Mouse (Mus musculus): ENCODE measurements at regions not wholly inside any gene's neighbourhood (a gene's known extent, or its start where the extent isn't known, plus 50 kb on each side); places are given as distances from the start of the nearest gene placed in this dataset.

DNA sequence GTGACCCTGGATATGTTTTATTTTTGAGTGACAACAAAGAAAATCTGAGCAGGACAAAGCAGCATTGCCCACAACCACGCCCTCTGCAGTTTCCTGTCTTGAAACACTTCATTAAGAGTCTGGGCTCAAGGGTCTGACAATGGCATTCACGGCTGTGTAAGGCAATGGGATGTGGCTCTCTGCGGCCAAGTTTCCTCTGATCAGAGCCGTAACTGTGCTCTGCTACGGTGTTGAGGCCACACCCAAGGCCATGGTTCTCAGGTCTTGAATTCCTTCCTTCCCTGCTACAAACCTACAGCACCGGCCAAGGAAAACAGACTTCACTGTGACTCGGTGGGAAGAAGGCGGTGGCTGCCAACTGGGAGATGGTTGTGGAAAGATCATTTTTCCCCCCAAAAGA is 108.4 kb upstream of the Sox5 start:
- H3K27me3 ChIP-seq (ENCODE audit: control insufficient read depth, insufficient read depth, low read length) = no peaks in the 10 kb centered on the region
- H3K4me2 ChIP-seq (replicated peaks; ENCODE audit: low read depth, low read length, severe bottlenecking) = no peak overlapping the region; the same call in 1 of the 2 replicates
- DNase-seq (ENCODE audit: low spot score) (peak; percentile 53), ATAC-seq (ENCODE audit: low FRiP score, low read depth) (0 out of 2 replicates have a peak, but pooled peaks have one; percentile 6)
- no peak overlapping the region for H3K9ac ChIP-seq (ENCODE audit: low read depth, low read length, severe bottlenecking)
- WGBS = 48% methylated on average over 8 of the region's 8 CpGs
- no peak overlapping the region for H3K4me3 ChIP-seq (replicated peaks; ENCODE audit: low read length)
- H3K36me3 ChIP-seq (ENCODE audit: control insufficient read depth, insufficient read depth, low read length) = no peaks in the 10 kb centered on the region
- TF ChIP-seq POLR2A (IDR thresholded peaks at IDR 0.05; ENCODE audit: borderline replicate concordance, extremely low read depth, insufficient read depth, insufficient read length) = no peak
- H3K27ac ChIP-seq (replicated peaks; ENCODE audit: low read depth, low read length) = peak overlapping the region; percentile 55
- H3K4me1 ChIP-seq (ENCODE audit: control insufficient read depth, insufficient read depth, low read length) = peaks cover 5% of the 10 kb centered on the region; the same call in 1 of the 2 replicates
- no peaks in the 10 kb centered on the region for H3K9me3 ChIP-seq (ENCODE audit: control insufficient read depth, low read length)

DNA sequence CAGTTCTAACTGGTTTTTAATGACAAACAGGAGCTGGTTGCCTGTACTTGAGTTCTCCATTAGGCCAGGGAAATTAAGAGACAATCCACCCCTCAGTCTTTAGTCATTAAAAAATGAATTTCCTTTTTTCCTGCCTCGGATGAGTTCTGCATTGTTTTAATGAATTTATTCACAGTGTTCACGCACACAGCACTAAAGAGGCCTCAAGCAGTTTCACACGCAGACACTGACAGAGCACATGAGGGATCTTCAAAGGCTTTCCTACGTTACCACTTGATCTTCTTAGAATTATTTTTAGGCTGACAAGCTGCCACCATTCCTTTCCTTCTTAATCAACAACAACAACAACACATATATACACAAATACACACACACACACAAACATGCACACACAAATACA is 101.3 kb upstream of the Sox5 start:
- Histone ChIP-seq H3K9me3 (ENCODE audit: control insufficient read depth, low read length) (no peaks in the 10 kb centered on the region), H3K4me3 (replicated peaks; ENCODE audit: low read length) (no peak overlapping the region), H3K4me2 (replicated peaks; ENCODE audit: low read depth, low read length, severe bottlenecking) (no peak overlapping the region), H3K9ac (ENCODE audit: low read depth, low read length, severe bottlenecking) (no peak overlapping the region), H3K4me1 (ENCODE audit: control insufficient read depth, insufficient read depth, low read length) (no peaks in the 10 kb centered on the region), H3K27ac (replicated peaks; ENCODE audit: low read depth, low read length) (no peak overlapping the region), H3K36me3 (ENCODE audit: control insufficient read depth, insufficient read depth, low read length) (no peaks in the 10 kb centered on the region), H3K27me3 (ENCODE audit: control insufficient read depth, insufficient read depth, low read length) (no peaks in the 10 kb centered on the region)
- ATAC-seq (ENCODE audit: low FRiP score, low read depth) (no peak), DNase-seq (ENCODE audit: low spot score) (no peak)
- no peak for TF ChIP-seq POLR2A (IDR thresholded peaks at IDR 0.05; ENCODE audit: borderline replicate concordance, extremely low read depth, insufficient read depth, insufficient read length)
- WGBS = 45% methylated on average over 4 of the region's 4 CpGs

DNA sequence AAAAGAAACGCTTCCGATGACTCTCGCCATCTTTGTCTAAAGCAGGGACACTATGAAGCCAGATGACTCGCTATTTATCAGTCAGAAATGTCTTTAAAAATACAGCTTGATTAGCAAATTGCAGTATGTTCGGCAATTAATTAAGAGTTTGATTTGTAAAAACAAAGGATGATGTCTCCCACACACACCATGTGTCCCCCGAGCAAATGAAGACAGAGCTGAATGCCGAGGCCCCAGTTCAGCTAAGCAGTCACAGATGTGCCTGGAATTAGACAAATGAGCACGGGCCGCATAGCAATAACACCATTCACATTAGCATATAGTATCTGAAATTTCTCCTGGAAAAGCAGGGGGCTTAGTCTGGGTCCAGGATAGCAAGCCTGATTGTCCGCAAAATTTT is 98.3 kb upstream of the Sox5 start:
- DNase-seq (ENCODE audit: low spot score) (no peak), ATAC-seq (ENCODE audit: low FRiP score, low read depth) (no peak)
- no peak for TF ChIP-seq POLR2A (IDR thresholded peaks at IDR 0.05; ENCODE audit: borderline replicate concordance, extremely low read depth, insufficient read depth, insufficient read length)
- no peak overlapping the region for H3K4me3 ChIP-seq (replicated peaks; ENCODE audit: low read length)
- no peaks in the 10 kb centered on the region for H3K9me3 ChIP-seq (ENCODE audit: control insufficient read depth, low read length)
- H3K4me1 ChIP-seq (ENCODE audit: control insufficient read depth, insufficient read depth, low read length) = no peaks in the 10 kb centered on the region
- H3K27ac ChIP-seq (replicated peaks; ENCODE audit: low read depth, low read length) = no peak overlapping the region
- no peaks in the 10 kb centered on the region for H3K27me3 ChIP-seq (ENCODE audit: control insufficient read depth, insufficient read depth, low read length)
- no peak overlapping the region for H3K9ac ChIP-seq (ENCODE audit: low read depth, low read length, severe bottlenecking)
- no peak overlapping the region for H3K4me2 ChIP-seq (replicated peaks; ENCODE audit: low read depth, low read length, severe bottlenecking)
- WGBS = 73% methylated on average over 10 of the region's 10 CpGs
- H3K36me3 ChIP-seq (ENCODE audit: control insufficient read depth, insufficient read depth, low read length) = no peaks in the 10 kb centered on the region

DNA sequence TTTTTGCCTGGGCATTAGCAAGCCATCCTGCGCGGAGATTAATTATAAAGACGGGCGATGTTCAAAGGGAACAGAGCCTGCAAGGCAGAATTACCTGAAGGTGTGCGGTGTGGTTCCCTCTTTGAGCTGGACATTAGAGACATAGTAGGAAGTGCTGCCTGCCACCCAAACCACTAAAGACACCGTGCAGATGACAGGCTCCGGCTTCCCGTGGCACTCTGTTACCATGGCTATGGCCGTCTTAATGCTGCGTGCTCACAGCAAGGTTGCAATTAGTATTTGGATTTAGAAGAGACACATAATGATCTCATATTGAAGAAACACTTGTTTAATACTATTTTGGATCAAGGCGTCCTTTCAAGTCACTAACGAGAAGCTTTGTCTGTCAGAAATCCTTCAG is 95.0 kb upstream of the Sox5 start:
- Histone ChIP-seq H3K9ac (ENCODE audit: low read depth, low read length, severe bottlenecking) (no peak overlapping the region), H3K4me1 (ENCODE audit: control insufficient read depth, insufficient read depth, low read length) (no peaks in the 10 kb centered on the region), H3K9me3 (ENCODE audit: control insufficient read depth, low read length) (no peaks in the 10 kb centered on the region), H3K36me3 (ENCODE audit: control insufficient read depth, insufficient read depth, low read length) (no peaks in the 10 kb centered on the region), H3K4me2 (replicated peaks; ENCODE audit: low read depth, low read length, severe bottlenecking) (no peak overlapping the region), H3K27ac (replicated peaks; ENCODE audit: low read depth, low read length) (no peak overlapping the region), H3K4me3 (replicated peaks; ENCODE audit: low read length) (no peak overlapping the region), H3K27me3 (ENCODE audit: control insufficient read depth, insufficient read depth, low read length) (no peaks in the 10 kb centered on the region)
- WGBS = 61% methylated on average over 12 of the region's 12 CpGs
- TF ChIP-seq POLR2A (IDR thresholded peaks at IDR 0.05; ENCODE audit: borderline replicate concordance, extremely low read depth, insufficient read depth, insufficient read length) = no peak
- DNase-seq (ENCODE audit: low spot score) = no peak
- ATAC-seq (ENCODE audit: low FRiP score, low read depth) = no peak

DNA sequence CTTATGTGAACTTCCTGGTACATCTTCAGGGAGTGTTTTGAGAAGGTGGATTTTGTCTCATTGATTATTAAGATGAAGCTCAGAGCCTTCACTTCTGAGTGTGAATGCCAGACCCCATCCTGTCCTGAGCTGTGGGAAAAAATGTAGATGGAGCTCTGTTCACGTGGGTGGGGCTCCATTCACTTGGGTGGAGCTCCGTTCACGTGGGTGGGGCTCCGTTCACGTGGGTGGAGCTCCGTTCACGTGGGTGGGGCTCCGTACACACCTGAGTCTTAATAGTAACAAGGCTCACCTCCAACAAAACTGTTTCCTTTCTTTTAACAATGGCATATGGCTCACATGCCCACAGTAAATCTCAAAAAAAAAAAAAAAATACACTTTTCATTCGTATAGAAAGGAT is 94.1 kb upstream of the Sox5 start:
- Histone ChIP-seq H3K4me3 (replicated peaks; ENCODE audit: low read length) (no peak overlapping the region), H3K27ac (replicated peaks; ENCODE audit: low read depth, low read length) (no peak overlapping the region), H3K4me1 (ENCODE audit: control insufficient read depth, insufficient read depth, low read length) (no peaks in the 10 kb centered on the region), H3K27me3 (ENCODE audit: control insufficient read depth, insufficient read depth, low read length) (no peaks in the 10 kb centered on the region), H3K36me3 (ENCODE audit: control insufficient read depth, insufficient read depth, low read length) (no peaks in the 10 kb centered on the region), H3K4me2 (replicated peaks; ENCODE audit: low read depth, low read length, severe bottlenecking) (no peak overlapping the region), H3K9me3 (ENCODE audit: control insufficient read depth, low read length) (no peaks in the 10 kb centered on the region), H3K9ac (ENCODE audit: low read depth, low read length, severe bottlenecking) (no peak overlapping the region)
- DNase-seq (ENCODE audit: low spot score) = no peak
- WGBS = 61% methylated on average over 9 of the region's 9 CpGs
- no peak for TF ChIP-seq POLR2A (IDR thresholded peaks at IDR 0.05; ENCODE audit: borderline replicate concordance, extremely low read depth, insufficient read depth, insufficient read length)
- no peak for ATAC-seq (ENCODE audit: low FRiP score, low read depth)

DNA sequence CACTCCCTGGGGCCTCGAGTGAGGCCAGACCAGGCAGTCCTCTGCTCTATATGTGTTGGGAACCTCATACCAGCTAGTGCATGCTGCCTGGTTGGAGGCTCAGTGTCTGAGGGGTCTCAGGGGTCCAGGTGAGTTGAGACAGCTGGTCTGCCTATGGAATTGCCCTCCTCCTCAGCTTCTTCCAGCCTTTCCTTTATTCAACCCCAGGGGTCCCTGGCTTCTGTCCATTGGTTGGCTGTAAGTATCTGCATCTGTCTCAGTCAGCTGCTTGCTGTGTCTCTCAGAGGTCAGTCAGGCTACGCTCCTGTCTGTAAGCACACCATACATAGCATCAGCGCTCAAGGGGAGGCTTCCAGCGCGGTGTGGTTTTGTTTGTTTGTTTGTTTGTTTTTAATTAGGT is 92.5 kb upstream of the Sox5 start:
- Histone ChIP-seq H3K4me1 (ENCODE audit: control insufficient read depth, insufficient read depth, low read length) (no peaks in the 10 kb centered on the region), H3K27me3 (ENCODE audit: control insufficient read depth, insufficient read depth, low read length) (no peaks in the 10 kb centered on the region), H3K4me3 (replicated peaks; ENCODE audit: low read length) (no peak overlapping the region), H3K36me3 (ENCODE audit: control insufficient read depth, insufficient read depth, low read length) (no peaks in the 10 kb centered on the region), H3K9me3 (ENCODE audit: control insufficient read depth, low read length) (no peaks in the 10 kb centered on the region), H3K9ac (ENCODE audit: low read depth, low read length, severe bottlenecking) (no peak overlapping the region), H3K27ac (replicated peaks; ENCODE audit: low read depth, low read length) (no peak overlapping the region), H3K4me2 (replicated peaks; ENCODE audit: low read depth, low read length, severe bottlenecking) (no peak overlapping the region)
- TF ChIP-seq POLR2A (IDR thresholded peaks at IDR 0.05; ENCODE audit: borderline replicate concordance, extremely low read depth, insufficient read depth, insufficient read length) = no peak
- ATAC-seq (ENCODE audit: low FRiP score, low read depth) = no peak
- DNase-seq (ENCODE audit: low spot score) = no peak
- WGBS = 88% methylated on average over 5 of the region's 5 CpGs

Measured in limb, embryonic 14.5 days (tissue).